Mouse (Mus musculus) induced T-regulatory cell, adult 2 months (primary cell): ENCODE results near the gene Ccdc162.

Source experiments
- DNase-seq: peaks from one replicate; pipeline ENCODE4 v3.0.0-alpha.2; 2012; ENCODE audit warnings: low read depth

The Ccdc162 gene

GRCm38 (mm10) chr10:41576328-41576833 lies 140.1 kb downstream of the Ccdc162 start:
- no peak for DNase-seq

- DNase-seq: no peak
Observed at GRCm38 (mm10) chr10:41575451-41576327, 140.7 kb downstream of the Ccdc162 start.

GRCm38 (mm10) chr10:41573190-41573589 lies 143.2 kb downstream of the Ccdc162 start:
- no peak for DNase-seq

GRCm38 (mm10) chr10:41572274-41572673 lies 144.2 kb downstream of the Ccdc162 start:
- peak; percentile 19 for DNase-seq

- no peak for DNase-seq
Observed at GRCm38 (mm10) chr10:41571065-41571464, 145.4 kb downstream of the Ccdc162 start.

- DNase-seq: no peak
Observed at GRCm38 (mm10) chr10:41568306-41568705, 148.1 kb downstream of the Ccdc162 start.

- DNase-seq: no peak
Observed at GRCm38 (mm10) chr10:41565141-41565540, 151.3 kb downstream of the Ccdc162 start.

GRCm38 (mm10) chr10:41561701-41562395 lies 154.6 kb downstream of the Ccdc162 start:
- no peak for DNase-seq

- DNase-seq: no peak
Observed at GRCm38 (mm10) chr10:41558401-41558800, 158.0 kb downstream of the Ccdc162 start.

GRCm38 (mm10) chr10:41555081-41555480 lies 161.4 kb downstream of the Ccdc162 start:
- DNase-seq: no peak

GRCm38 (mm10) chr10:41553711-41554110 lies 162.7 kb downstream of the Ccdc162 start:
- DNase-seq: no peak

- peak; percentile 25 for DNase-seq
Observed at GRCm38 (mm10) chr10:41552847-41553589, 163.4 kb downstream of the Ccdc162 start.

- DNase-seq: no peak
Observed at GRCm38 (mm10) chr10:41552319-41552718, 164.1 kb downstream of the Ccdc162 start.

GRCm38 (mm10) chr10:41550711-41551110 lies 165.7 kb downstream of the Ccdc162 start:
- DNase-seq: no peak

- no peak for DNase-seq
Observed at GRCm38 (mm10) chr10:41546396-41547165, 169.9 kb downstream of the Ccdc162 start.

GRCm38 (mm10) chr10:41545224-41545755 lies 171.1 kb downstream of the Ccdc162 start:
- DNase-seq: no peak

GRCm38 (mm10) chr10:41544481-41545190 lies 171.8 kb downstream of the Ccdc162 start:
- peak; percentile 63 for DNase-seq

- no peak for DNase-seq
Observed at GRCm38 (mm10) chr10:41543844-41544243, 172.6 kb downstream of the Ccdc162 start.

GRCm38 (mm10) chr10:41543439-41543838 lies 173.0 kb downstream of the Ccdc162 start:
- DNase-seq: no peak

GRCm38 (mm10) chr10:41542057-41542456 lies 174.4 kb downstream of the Ccdc162 start:
- DNase-seq: no peak

GRCm38 (mm10) chr10:41538986-41539385 lies 177.4 kb downstream of the Ccdc162 start:
- no peak for DNase-seq
